Mouse (Mus musculus) kidney, adult 2 months (tissue): ENCODE data around the gene Ksr1.

Source experiments
- CTCF ChIP-seq: fragments of 200-500 bp; conservative IDR thresholded peaks from 2 replicates; pipeline ENCODE4 v1.5.1; 2011; ENCODE audit warnings: low read depth, mild to moderate bottlenecking, control low read depth, low read length, moderate library complexity, mixed read lengths; ENCODE audit not compliant: insufficient read depth, insufficient read length
- POLR2A ChIP-seq: fragments of 200-500 bp; IDR thresholded peaks from one replicate; pipeline ENCODE4 v1.6.1; 2011; ENCODE audit warnings: low read depth, low read length, control low read depth

GRCm38 (mm10) chr11:79093986-79094695 is 52.1 kb downstream of the Ksr1 start:
- no peak for TF ChIP-seq POLR2A
- no peak for TF ChIP-seq CTCF
